Mouse (Mus musculus): ENCODE measurements around the gene Ankrd7.
"Not testable (repeated sequence)": the region's sequence is repeated elsewhere in the genome, so short reads cannot be mapped to it uniquely, and the experiment has no call there.

DNA sequence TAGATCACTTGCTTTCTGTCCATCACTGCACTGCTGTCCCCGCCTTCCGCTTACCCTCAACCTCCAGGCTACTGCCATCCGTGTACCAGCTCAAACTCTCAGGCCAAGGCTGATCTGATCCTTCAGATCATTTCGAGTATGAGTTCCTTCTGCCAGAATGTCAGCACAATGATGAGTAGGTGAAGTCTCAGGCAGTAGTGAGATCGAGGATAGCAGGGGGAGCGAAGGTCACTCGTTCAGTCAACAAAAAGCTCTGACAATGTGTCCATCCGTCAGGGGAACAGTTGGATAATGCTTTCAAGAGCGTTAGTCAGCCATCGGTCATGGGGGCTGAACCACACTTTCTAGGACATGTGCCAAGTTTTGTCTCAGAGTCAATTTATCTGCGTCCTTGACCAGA is 21.6 kb upstream of the Ankrd7 start:
- not testable (repeated sequence) for TF ChIP-seq CTCF, POLR2A (IDR thresholded peaks at IDR 0.05; ENCODE audit: insufficient read depth, low read depth, low read length)

All from olfactory bulb, adult 2 months (tissue).